Mouse (Mus musculus): ENCODE data around the gene Aak1. TPM values are rescaled to one million over a fixed set of nuclear protein-coding genes. Genes with fewer than 3 reads are reported as not detected.

Gene Aak1
- total and polyA plus RNA-seq, 3 experiments = 2.8 to 21.0 (median 7.1) TPM

DNA sequence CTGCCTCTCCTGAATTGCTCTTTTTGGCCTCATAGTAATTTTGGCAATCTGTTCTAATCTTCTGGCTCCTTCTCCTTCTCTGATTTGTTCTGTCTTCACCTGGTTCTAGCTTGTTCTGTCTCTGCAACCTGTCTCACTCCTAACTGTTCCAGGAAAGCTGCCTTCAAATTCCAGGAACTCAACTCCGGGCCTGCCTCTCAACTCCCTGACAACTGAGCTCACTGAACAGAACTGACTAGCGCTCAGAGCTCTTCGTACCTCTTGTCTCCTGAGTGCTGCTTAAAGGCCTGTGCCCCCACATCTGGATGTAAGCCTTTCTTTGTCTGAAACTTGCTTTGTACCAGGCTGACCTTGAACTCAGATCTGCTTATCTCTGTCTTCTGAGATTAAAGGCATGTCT, 183.1 kb downstream of the Aak1 start:
- H3K79me2 ChIP-seq (replicated peaks; ENCODE audit: control insufficient read depth, extremely low read depth, insufficient read depth, poor library complexity, severe bottlenecking) = no peaks in the 10 kb centered on the region
- H3K4me1 ChIP-seq (ENCODE audit: control insufficient read depth in 1 of 2, insufficient read depth in 2 of 2) = no peaks in the 10 kb centered on the region

DNA sequence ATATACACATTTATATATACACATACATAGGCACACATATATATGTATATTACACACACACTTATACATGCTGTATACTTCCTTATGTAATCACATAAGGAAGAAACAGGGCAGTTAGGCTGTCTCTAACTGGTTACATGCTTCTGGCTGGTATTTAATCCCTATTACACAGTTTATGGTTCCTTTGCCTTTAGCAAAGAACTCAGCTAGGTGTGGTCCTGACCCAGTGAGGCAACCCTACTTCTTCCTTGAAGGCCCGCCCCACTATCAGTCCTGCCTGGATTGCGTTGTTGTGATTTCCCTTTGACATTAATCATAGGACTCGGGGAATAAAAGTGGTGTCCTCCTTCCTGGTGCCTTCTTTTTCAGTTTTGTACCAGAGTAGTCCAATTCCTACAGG, 185.1 kb downstream of the Aak1 start:
- Histone ChIP-seq H3K79me2 (replicated peaks; ENCODE audit: control insufficient read depth, extremely low read depth, insufficient read depth, poor library complexity, severe bottlenecking) (no peaks in the 10 kb centered on the region), H3K4me3 (replicated peaks in 1 of 3; ENCODE audit: low read depth in 2 of 3, low read length in 2 of 3, poor library complexity in 1 of 3) (no peak overlapping the region), H3K27me3 (replicated peaks) (no peaks in the 10 kb centered on the region), H3K36me3 (replicated peaks in 1 of 2; ENCODE audit: control insufficient read depth in 1 of 2, insufficient read depth in 1 of 2, low read length in 1 of 2) (peaks cover 0 to 15% of the 10 kb centered on the region in 2 experiments), H3K9me3 (replicated peaks; ENCODE audit: low read length) (peaks cover 6% of the 10 kb centered on the region), H3K9ac (ENCODE audit: insufficient read depth, low read depth) (no peak overlapping the region), H3K4me2 (ENCODE audit: insufficient read depth, low read depth, poor library complexity, severe bottlenecking) (no peak overlapping the region), H3K4me1 (ENCODE audit: control insufficient read depth in 1 of 2, insufficient read depth in 2 of 2) (peaks cover 0 to 13% of the 10 kb centered on the region in 2 experiments; a peak in 1 of 4 replicates), H3K27ac (ENCODE audit: insufficient read depth, low read depth) (no peak overlapping the region)
- dilution Hi-C loops (cut with MboI; ENCODE audit: extremely low pct_ligation_motif_present, extremely low pct_unique_long_range_greater_than_20kb, low sequenced_read_pairs) (no loop called here), in situ Hi-C loops (cut with MboI; ENCODE audit: low pct_ligation_motif_present, low pct_unique_long_range_greater_than_20kb, low sequenced_read_pairs) (no loop called here)
- DNase-seq (ENCODE audit: extremely low read depth) = no peak
- no peak for TF ChIP-seq CHD1 (IDR thresholded peaks at IDR 0.05; ENCODE audit: low read depth, low read length)
- no peak for TF ChIP-seq E2F4 (IDR thresholded peaks at IDR 0.05; ENCODE audit: insufficient replicate concordance, low read depth, low read length)
- no peak for TF ChIP-seq JUND (conservative IDR thresholded peaks at IDR 0.05; ENCODE audit: low read depth, low read length)
- no peak for TF ChIP-seq SMC3 (IDR thresholded peaks at IDR 0.05; ENCODE audit: low read depth, low read length)
- no peak for TF ChIP-seq MAX (IDR thresholded peaks at IDR 0.05; ENCODE audit: low read length)
- no peak for TF ChIP-seq TBP (conservative IDR thresholded peaks at IDR 0.05; ENCODE audit: low read depth, low read length)
- no peak for TF ChIP-seq UBTF (IDR thresholded peaks at IDR 0.05; ENCODE audit: low read depth, low read length)
- no peak for TF ChIP-seq JUN (IDR thresholded peaks at IDR 0.05; ENCODE audit: insufficient read depth, low read depth, low read length)
- TF ChIP-seq HCFC1 (IDR thresholded peaks at IDR 0.05; ENCODE audit: low read depth, low read length) = no peak
- TF ChIP-seq CTCF (conservative IDR thresholded peaks at IDR 0.05 in 1 of 2, IDR thresholded peaks at IDR 0.05 in 1 of 2; ENCODE audit: low read depth in 2 of 2, low read length in 2 of 2) = no peak
- TF ChIP-seq RCOR1 (conservative IDR thresholded peaks at IDR 0.05; ENCODE audit: low read depth, low read length) = no peak
- no peak for TF ChIP-seq ZNF384 (IDR thresholded peaks at IDR 0.05; ENCODE audit: low read depth, low read length)
- no peak for TF ChIP-seq MEF2A (IDR thresholded peaks at IDR 0.05; ENCODE audit: borderline replicate concordance, low read depth, low read length)
- TF ChIP-seq POLR2AphosphoS2 (IDR thresholded peaks at IDR 0.05; ENCODE audit: low read depth, low read length) = no peak
- TF ChIP-seq RAD21 (IDR thresholded peaks at IDR 0.05; ENCODE audit: low read depth, low read length) = no peak

More for the DNA sequence above, 183.1 kb downstream of the Aak1 start:
- H3K4me2 ChIP-seq (ENCODE audit: insufficient read depth, low read depth, poor library complexity, severe bottlenecking) = no peak overlapping the region
- H3K36me3 ChIP-seq (replicated peaks in 1 of 2; ENCODE audit: control insufficient read depth in 1 of 2, insufficient read depth in 1 of 2, low read length in 1 of 2) = peaks cover 13 to 32% of the 10 kb centered on the region in 2 experiments
- no peak for DNase-seq (ENCODE audit: extremely low read depth)
- TF ChIP-seq SMC3 (IDR thresholded peaks at IDR 0.05; ENCODE audit: low read depth, low read length) (no peak), MAZ (IDR thresholded peaks at IDR 0.05; ENCODE audit: low read depth, low read length) (no peak), GABPA (IDR thresholded peaks at IDR 0.05; ENCODE audit: insufficient replicate concordance, low read depth, low read length) (no peak), CTCF (conservative IDR thresholded peaks at IDR 0.05 in 1 of 2, IDR thresholded peaks at IDR 0.05 in 1 of 2; ENCODE audit: low read depth in 2 of 2, low read length in 2 of 2) (no peak), CHD2 (IDR thresholded peaks at IDR 0.05; ENCODE audit: low read length) (no peak), ELF1 (IDR thresholded peaks at IDR 0.05; ENCODE audit: low read depth, low read length) (no peak), USF1 (IDR thresholded peaks at IDR 0.05; ENCODE audit: low read depth, low read length) (no peak), UBTF (IDR thresholded peaks at IDR 0.05; ENCODE audit: low read depth, low read length) (no peak), MEF2A (IDR thresholded peaks at IDR 0.05; ENCODE audit: borderline replicate concordance, low read depth, low read length) (no peak), POLR2A (IDR thresholded peaks at IDR 0.05; ENCODE audit: low read depth, low read length) (no peak), RCOR1 (conservative IDR thresholded peaks at IDR 0.05; ENCODE audit: low read depth, low read length) (no peak), MYC (IDR thresholded peaks at IDR 0.05; ENCODE audit: low read depth, low read length) (no peak)
- in situ Hi-C loops (cut with MboI; ENCODE audit: low pct_ligation_motif_present, low pct_unique_long_range_greater_than_20kb, low sequenced_read_pairs) (no loop called here), dilution Hi-C loops (cut with MboI; ENCODE audit: extremely low pct_ligation_motif_present, extremely low pct_unique_long_range_greater_than_20kb, low sequenced_read_pairs) (no loop called here)
- no peaks in the 10 kb centered on the region for H3K27me3 ChIP-seq (replicated peaks)
- no peak overlapping the region for H3K4me3 ChIP-seq (replicated peaks in 1 of 3; ENCODE audit: low read depth in 2 of 3, low read length in 2 of 3, poor library complexity in 1 of 3)
- no peak overlapping the region for H3K27ac ChIP-seq (ENCODE audit: insufficient read depth, low read depth)
- H3K9ac ChIP-seq (ENCODE audit: insufficient read depth, low read depth) = no peak overlapping the region
- peaks cover 6% of the 10 kb centered on the region for H3K9me3 ChIP-seq (replicated peaks; ENCODE audit: low read length)
